Comparison of ENCODE assay signal across 16 mouse cellular contexts in the genomic region with DNA sequence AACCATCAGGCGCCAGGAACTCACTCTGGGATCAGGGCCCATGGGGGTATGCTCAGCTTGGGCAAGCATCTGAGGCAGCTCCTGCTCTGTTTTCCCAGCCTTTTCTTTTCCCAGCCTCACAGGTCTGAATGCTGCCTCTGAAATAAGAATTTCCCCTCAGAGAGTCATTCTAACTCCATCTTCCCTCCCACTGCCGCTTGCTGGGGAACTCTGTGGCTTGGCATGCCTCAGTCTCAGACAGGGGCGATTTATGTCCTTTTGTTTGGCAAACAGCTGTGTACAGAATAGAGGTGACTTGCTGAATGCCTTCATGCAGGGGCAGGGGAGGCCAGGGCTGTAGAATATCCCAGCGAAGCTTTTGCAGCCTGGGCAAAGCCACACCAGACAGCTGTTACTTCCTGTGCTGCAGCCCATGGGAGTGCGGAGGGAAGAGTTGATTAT.
DNase-seq lines count a peak whose midpoint lies in the region; ATAC-seq lines count a peak whose summit lies in the region.
"Had no signal": no experiment of that assay in that cellular context is flagged by ENCODE, and none has a peak within 500 bp of the region (broad histone marks: within the 10 kb centered on the region; RNA-seq: fewer than 3 reads in every experiment).

No protein-coding gene starts in this region.

- H3K9ac ChIP-seq in forebrain, embryonic 16.5 days (replicated peaks; ENCODE audit: low read depth, low read length), result no peak overlapping the region
- no peak overlapping the region for H3K9ac ChIP-seq in forebrain, embryonic 14.5 days (ENCODE audit: low read length)
- no peak overlapping the region for H3K9ac ChIP-seq in limb, embryonic 11.5 days (ENCODE audit: low read length)
- H3K9ac ChIP-seq in hindbrain, embryonic 14.5 days, result no peak overlapping the region
- H3K9ac ChIP-seq in neural tube, embryonic 11.5 days (ENCODE audit: low read length), result no peak overlapping the region
- H3K9ac ChIP-seq: kidney, embryonic 15.5 days; liver, postnatal 0 days; stomach, embryonic 15.5 days had no signal

- ATAC-seq in forebrain, embryonic 16.5 days, result 0 out of 2 replicates have a peak, but pooled peaks have one; percentile 23
- ATAC-seq in forebrain, embryonic 14.5 days, result no peak; the same call in 1 of the 2 replicates
- ATAC-seq in limb, embryonic 11.5 days (ENCODE audit: insufficient number of reproducible peaks, low FRiP score, low TSS enrichment, low read depth), result no peak; the same call in 1 of the 2 replicates
- peak; percentile 38 for ATAC-seq in hindbrain, embryonic 14.5 days (ENCODE audit: low FRiP score)
- ATAC-seq in neural tube, embryonic 11.5 days (ENCODE audit: insufficient read depth, low FRiP score, low TSS enrichment), result peak; percentile 85
- ATAC-seq: liver, postnatal 0 days had no signal

- DNase-seq in forebrain, embryonic 14.5 days (ENCODE audit: low spot score), result no peak
- DNase-seq in limb, embryonic 11.5 days (ENCODE audit: low spot score), result peak; percentile 25
- DNase-seq in limb, embryonic 10.5 days (ENCODE audit: low spot score), result no peak
- no peak for DNase-seq in hindbrain, embryonic 14.5 days (ENCODE audit: low spot score)
- no peak for DNase-seq in neural tube, embryonic 11.5 days (ENCODE audit: low spot score)
- no peak for DNase-seq in heart, embryonic 10.5 days (ENCODE audit: low spot score)
- no peak for DNase-seq in left cerebral cortex, adult 11 months (ENCODE audit: low spot score)
- DNase-seq: cerebellum, adult 11 months; left cerebral cortex, postnatal 4 days; liver, postnatal 0 days; thymus, postnatal 25 days had no signal

- no peak overlapping the region for H3K4me2 ChIP-seq in forebrain, embryonic 16.5 days (ENCODE audit: low read length)
- H3K4me2 ChIP-seq in forebrain, embryonic 14.5 days (ENCODE audit: low read length), result no peak overlapping the region
- H3K4me2 ChIP-seq in limb, embryonic 11.5 days (ENCODE audit: low read depth, severe bottlenecking), result no peak overlapping the region
- H3K4me2 ChIP-seq in hindbrain, embryonic 14.5 days (replicated peaks), result no peak overlapping the region
- H3K4me2 ChIP-seq in neural tube, embryonic 11.5 days (ENCODE audit: low read depth), result no peak overlapping the region
- H3K4me2 ChIP-seq: kidney, embryonic 15.5 days; stomach, embryonic 15.5 days had no signal

- WGBS in forebrain, embryonic 16.5 days, result 24% methylated on average over 5 of the region's 5 CpGs
- WGBS in forebrain, embryonic 14.5 days, result 33% methylated on average over 5 of the region's 5 CpGs
- WGBS in limb, embryonic 11.5 days, result 47% methylated on average over 5 of the region's 5 CpGs
- 50% methylated on average over 5 of the region's 5 CpGs for WGBS in limb, embryonic 10.5 days
- WGBS in hindbrain, embryonic 14.5 days, result 16% methylated on average over 5 of the region's 5 CpGs
- 18% methylated on average over 5 of the region's 5 CpGs for WGBS in neural tube, embryonic 11.5 days
- 58% methylated on average over 5 of the region's 5 CpGs for WGBS in heart, embryonic 10.5 days

- no peaks in the 10 kb centered on the region for H3K9me3 ChIP-seq in forebrain, embryonic 16.5 days (ENCODE audit: control insufficient read depth, low read length)
- H3K9me3 ChIP-seq in forebrain, embryonic 14.5 days (replicated peaks; ENCODE audit: control insufficient read depth, low read length), result no peaks in the 10 kb centered on the region
- no peaks in the 10 kb centered on the region for H3K9me3 ChIP-seq in limb, embryonic 11.5 days (ENCODE audit: control insufficient read depth, low read length)
- H3K9me3 ChIP-seq in limb, embryonic 10.5 days (replicated peaks), result no peaks in the 10 kb centered on the region
- no peaks in the 10 kb centered on the region for H3K9me3 ChIP-seq in hindbrain, embryonic 14.5 days (ENCODE audit: control insufficient read depth, low read length)
- H3K9me3 ChIP-seq in neural tube, embryonic 11.5 days (ENCODE audit: control insufficient read depth, low read length), result no peaks in the 10 kb centered on the region
- no peaks in the 10 kb centered on the region for H3K9me3 ChIP-seq in heart, embryonic 10.5 days
- H3K9me3 ChIP-seq: kidney, embryonic 15.5 days; stomach, embryonic 15.5 days had no signal

- peaks cover 15% of the 10 kb centered on the region for H3K27me3 ChIP-seq in forebrain, embryonic 16.5 days (replicated peaks; ENCODE audit: control insufficient read depth, insufficient read depth, low read length)
- H3K27me3 ChIP-seq in forebrain, embryonic 14.5 days (replicated peaks; ENCODE audit: control insufficient read depth, insufficient read depth, low read length), result peaks cover 17% of the 10 kb centered on the region
- peaks cover 22% of the 10 kb centered on the region for H3K27me3 ChIP-seq in limb, embryonic 11.5 days (ENCODE audit: control insufficient read depth, insufficient read depth, low read length)
- peaks cover 38% of the 10 kb centered on the region for H3K27me3 ChIP-seq in limb, embryonic 10.5 days (ENCODE audit: low read depth, poor library complexity, severe bottlenecking)
- peaks cover 4% of the 10 kb centered on the region for H3K27me3 ChIP-seq in hindbrain, embryonic 14.5 days (ENCODE audit: control insufficient read depth, insufficient read depth, low read length)
- peaks cover 12% of the 10 kb centered on the region for H3K27me3 ChIP-seq in neural tube, embryonic 11.5 days (ENCODE audit: control insufficient read depth, insufficient read depth, low read length)
- H3K27me3 ChIP-seq in heart, embryonic 10.5 days (ENCODE audit: insufficient read depth, poor library complexity, severe bottlenecking), result peaks cover 54% of the 10 kb centered on the region

- H3K27ac ChIP-seq in forebrain, embryonic 16.5 days (ENCODE audit: low read length), result no peak overlapping the region
- H3K27ac ChIP-seq in forebrain, embryonic 14.5 days (ENCODE audit: low read depth, low read length), result no peak overlapping the region
- no peak overlapping the region for H3K27ac ChIP-seq in limb, embryonic 11.5 days (replicated peaks; ENCODE audit: low read depth, low read length)
- no peak overlapping the region; the same call in 1 of the 2 replicates for H3K27ac ChIP-seq in limb, embryonic 10.5 days
- peak overlapping the region; percentile 62 for H3K27ac ChIP-seq in hindbrain, embryonic 14.5 days
- peak overlapping the region; percentile 21; the same call in 1 of the 2 replicates for H3K27ac ChIP-seq in neural tube, embryonic 11.5 days (ENCODE audit: low read depth, low read length)
- H3K27ac ChIP-seq in heart, embryonic 10.5 days, result no peak overlapping the region
- H3K27ac ChIP-seq: kidney, embryonic 15.5 days; stomach, embryonic 15.5 days had no signal

- peaks cover 14% of the 10 kb centered on the region for H3K4me1 ChIP-seq in forebrain, embryonic 16.5 days (replicated peaks; ENCODE audit: control insufficient read depth, insufficient read depth, low read length)
- H3K4me1 ChIP-seq in forebrain, embryonic 14.5 days (ENCODE audit: control insufficient read depth, insufficient read depth, low read length), result no peaks in the 10 kb centered on the region
- peaks cover under 1% of the 10 kb centered on the region; the same call in 1 of the 2 replicates for H3K4me1 ChIP-seq in limb, embryonic 11.5 days (ENCODE audit: control insufficient read depth, insufficient read depth, low read length)
- H3K4me1 ChIP-seq in limb, embryonic 10.5 days, result peaks cover 10% of the 10 kb centered on the region
- peaks cover 8% of the 10 kb centered on the region for H3K4me1 ChIP-seq in hindbrain, embryonic 14.5 days (replicated peaks; ENCODE audit: control insufficient read depth, insufficient read depth, low read length)
- H3K4me1 ChIP-seq in neural tube, embryonic 11.5 days (ENCODE audit: control insufficient read depth, insufficient read depth, low read length), result peaks cover 8% of the 10 kb centered on the region; the same call in 1 of the 2 replicates
- peaks cover 3% of the 10 kb centered on the region for H3K4me1 ChIP-seq in heart, embryonic 10.5 days
- H3K4me1 ChIP-seq: stomach, embryonic 15.5 days had no signal

- no peaks in the 10 kb centered on the region for H3K36me3 ChIP-seq in forebrain, embryonic 16.5 days (ENCODE audit: control insufficient read depth, insufficient read depth)
- H3K36me3 ChIP-seq in forebrain, embryonic 14.5 days (ENCODE audit: control insufficient read depth, insufficient read depth, low read length), result no peaks in the 10 kb centered on the region
- no peaks in the 10 kb centered on the region for H3K36me3 ChIP-seq in limb, embryonic 11.5 days (ENCODE audit: control insufficient read depth, insufficient read depth, low read length)
- no peaks in the 10 kb centered on the region for H3K36me3 ChIP-seq in limb, embryonic 10.5 days
- H3K36me3 ChIP-seq in hindbrain, embryonic 14.5 days (replicated peaks; ENCODE audit: control insufficient read depth, insufficient read depth), result peaks cover 5% of the 10 kb centered on the region; the same call in 1 of the 2 replicates
- H3K36me3 ChIP-seq in neural tube, embryonic 11.5 days (ENCODE audit: control insufficient read depth, insufficient read depth, low read length), result no peaks in the 10 kb centered on the region
- no peaks in the 10 kb centered on the region for H3K36me3 ChIP-seq in heart, embryonic 10.5 days
- H3K36me3 ChIP-seq: G1E; kidney, embryonic 15.5 days; stomach, embryonic 15.5 days had no signal

- no peak overlapping the region for H3K4me3 ChIP-seq in forebrain, embryonic 16.5 days (replicated peaks; ENCODE audit: low read length)
- H3K4me3 ChIP-seq in forebrain, embryonic 14.5 days (ENCODE audit: low read depth, low read length), result no peak overlapping the region
- no peak overlapping the region for H3K4me3 ChIP-seq in limb, embryonic 11.5 days (ENCODE audit: low read depth, low read length)
- H3K4me3 ChIP-seq in limb, embryonic 10.5 days, result no peak overlapping the region
- no peak overlapping the region for H3K4me3 ChIP-seq in hindbrain, embryonic 14.5 days (replicated peaks; ENCODE audit: low read length)
- no peak overlapping the region for H3K4me3 ChIP-seq in neural tube, embryonic 11.5 days (ENCODE audit: low read depth, low read length)
- no peak overlapping the region for H3K4me3 ChIP-seq in heart, embryonic 10.5 days
- H3K4me3 ChIP-seq: erythroblast, embryonic 14.5 days; kidney, embryonic 15.5 days; stomach, embryonic 15.5 days had no signal

Comparison
In these comparisons a context has a peak if more than half of its experiments do, and no peak if none do; other contexts are left out.
1. ATAC-seq: peak in forebrain, embryonic 16.5 days (single experiment), hindbrain, embryonic 14.5 days (single experiment) and neural tube, embryonic 11.5 days (single experiment); none in forebrain, embryonic 14.5 days (single experiment) and limb, embryonic 11.5 days (single experiment).
2. H3K27ac ChIP-seq: peak in hindbrain, embryonic 14.5 days (single experiment) and neural tube, embryonic 11.5 days (single experiment); none in forebrain, embryonic 16.5 days (single experiment), forebrain, embryonic 14.5 days (single experiment), limb, embryonic 11.5 days (single experiment), limb, embryonic 10.5 days (single experiment) and heart, embryonic 10.5 days (single experiment).